Mouse (Mus musculus): ENCODE results near the gene Otud5.
"Not testable (repeated sequence)": the region's sequence is repeated elsewhere in the genome, so short reads cannot be mapped to it uniquely, and the experiment has no call there.

The Otud5 gene

DNA sequence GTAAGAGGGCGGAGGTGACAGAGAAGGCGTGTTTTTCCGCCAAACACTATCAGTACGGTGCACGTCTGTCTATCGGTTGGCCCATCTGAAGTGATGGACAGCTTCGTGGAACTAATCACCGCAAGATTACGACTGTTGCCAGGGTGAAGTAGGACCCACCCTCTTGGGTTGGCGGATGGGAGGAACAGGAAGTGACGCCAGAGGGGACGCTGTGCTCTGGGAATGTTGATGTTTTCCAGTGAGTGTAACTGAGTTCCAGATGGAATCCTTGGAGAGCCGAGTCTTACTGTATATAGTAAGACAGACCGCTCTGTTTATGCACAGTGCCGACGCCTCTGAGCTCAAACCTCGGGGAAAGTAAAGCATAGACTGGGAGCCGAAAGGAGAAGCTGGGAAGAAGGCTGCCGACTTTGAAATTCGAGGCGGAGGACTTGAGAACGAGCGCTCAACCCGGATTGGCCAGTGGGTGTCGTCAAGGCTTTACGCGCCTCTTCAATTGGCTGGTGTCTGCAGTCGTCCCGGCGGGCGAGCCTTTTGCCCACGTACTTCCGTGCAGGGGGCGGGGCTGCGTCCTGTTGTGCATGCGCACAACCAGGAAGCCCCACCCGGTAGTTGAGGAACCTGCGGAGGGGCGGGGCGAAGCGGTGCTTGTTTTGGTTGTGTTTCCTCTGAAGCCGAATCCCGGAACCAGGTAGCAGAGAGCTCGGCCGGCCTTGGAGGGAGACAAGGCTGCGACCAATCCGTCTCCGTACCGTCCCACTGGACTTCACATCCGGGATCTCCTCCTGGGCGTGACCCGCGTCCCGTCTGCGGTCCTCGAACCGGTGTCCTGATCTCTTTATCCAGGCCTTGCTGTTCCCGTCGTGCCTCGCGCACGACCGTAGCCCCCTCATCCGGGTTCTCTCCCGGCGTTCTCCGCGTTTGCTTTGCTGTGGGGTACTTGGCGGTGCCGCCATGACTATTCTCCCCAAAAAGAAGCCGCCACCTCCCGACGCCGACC is at the start of gene Otud5:
Otud5 (plus strand) TSS at position 202 of the 1,000 bp plus-strand sequence.
- peak; percentile 88 to 94 for DNase-seq

- peak in 1 of 2 experiments; percentile 12 for DNase-seq
These were observed 47.8 kb upstream of the Otud5 start for GRCm38 (mm10) chrX:7793361-7793760.

DNA sequence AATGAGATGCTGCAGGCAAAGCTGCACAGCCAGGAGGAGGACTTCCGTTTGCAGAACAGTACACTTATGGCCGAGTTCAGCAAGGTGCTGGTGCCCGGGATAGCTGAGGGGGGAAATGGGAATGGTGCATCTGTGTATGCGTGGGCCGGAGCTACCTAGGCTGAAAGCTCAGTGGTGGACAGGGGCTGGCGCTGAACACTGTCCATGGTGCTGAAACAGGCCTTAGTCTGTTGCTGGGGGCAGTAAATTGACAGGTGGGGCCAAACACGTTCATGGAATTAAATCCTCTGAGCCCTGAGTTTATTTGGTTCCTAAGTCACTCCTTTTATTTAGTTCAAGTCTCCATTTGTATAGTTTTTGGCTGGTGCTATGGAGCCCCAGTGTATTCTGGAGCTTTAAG is 46.1 kb upstream of the Otud5 start:
- DNase-seq: no peak

DNA sequence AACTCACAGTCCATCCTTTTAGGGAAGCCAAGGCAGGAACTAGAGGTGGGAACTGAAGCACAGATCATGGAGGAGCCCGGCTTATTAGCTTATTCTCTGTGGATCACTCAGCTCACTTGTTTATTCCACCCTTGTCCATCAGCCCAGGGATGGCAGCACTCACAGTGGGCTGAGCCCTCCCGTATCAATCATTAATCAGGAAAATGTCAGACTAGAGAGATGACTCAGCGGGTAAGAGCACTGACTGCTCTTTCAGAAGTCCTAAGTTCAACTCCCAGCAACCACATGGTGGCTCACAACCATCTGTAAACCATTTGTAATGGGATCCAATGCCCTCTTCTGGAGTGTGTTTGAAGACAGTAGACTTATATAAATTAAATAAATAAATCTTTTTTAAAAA is 43.8 kb upstream of the Otud5 start:
- no peak for DNase-seq

DNA sequence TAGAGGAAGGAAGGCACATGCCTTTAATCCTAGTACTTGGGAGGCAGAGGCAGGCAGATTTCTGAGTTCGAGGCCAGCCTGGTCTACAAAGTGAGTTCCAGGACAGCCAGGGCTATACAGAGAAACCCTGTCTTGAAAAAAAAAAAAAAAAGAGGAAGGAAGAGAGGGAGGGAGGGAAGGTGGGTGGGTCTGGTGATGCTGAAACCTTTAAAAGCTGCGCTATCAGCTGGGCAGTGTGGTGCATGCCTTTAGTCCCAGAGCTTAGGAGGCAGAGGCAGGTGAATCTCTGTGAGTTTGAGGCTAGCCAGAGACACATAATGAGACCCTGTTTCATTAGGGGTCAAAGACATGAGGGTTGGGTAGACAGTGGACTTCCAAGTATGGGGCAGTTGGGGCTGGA is 39.0 kb upstream of the Otud5 start:
- DNase-seq: not testable (repeated sequence)

GRCm38 (mm10) chrX:7815016-7815415 is 26.1 kb upstream of the Otud5 start:
- DNase-seq: peak in 1 of 2 experiments; percentile 17

DNA sequence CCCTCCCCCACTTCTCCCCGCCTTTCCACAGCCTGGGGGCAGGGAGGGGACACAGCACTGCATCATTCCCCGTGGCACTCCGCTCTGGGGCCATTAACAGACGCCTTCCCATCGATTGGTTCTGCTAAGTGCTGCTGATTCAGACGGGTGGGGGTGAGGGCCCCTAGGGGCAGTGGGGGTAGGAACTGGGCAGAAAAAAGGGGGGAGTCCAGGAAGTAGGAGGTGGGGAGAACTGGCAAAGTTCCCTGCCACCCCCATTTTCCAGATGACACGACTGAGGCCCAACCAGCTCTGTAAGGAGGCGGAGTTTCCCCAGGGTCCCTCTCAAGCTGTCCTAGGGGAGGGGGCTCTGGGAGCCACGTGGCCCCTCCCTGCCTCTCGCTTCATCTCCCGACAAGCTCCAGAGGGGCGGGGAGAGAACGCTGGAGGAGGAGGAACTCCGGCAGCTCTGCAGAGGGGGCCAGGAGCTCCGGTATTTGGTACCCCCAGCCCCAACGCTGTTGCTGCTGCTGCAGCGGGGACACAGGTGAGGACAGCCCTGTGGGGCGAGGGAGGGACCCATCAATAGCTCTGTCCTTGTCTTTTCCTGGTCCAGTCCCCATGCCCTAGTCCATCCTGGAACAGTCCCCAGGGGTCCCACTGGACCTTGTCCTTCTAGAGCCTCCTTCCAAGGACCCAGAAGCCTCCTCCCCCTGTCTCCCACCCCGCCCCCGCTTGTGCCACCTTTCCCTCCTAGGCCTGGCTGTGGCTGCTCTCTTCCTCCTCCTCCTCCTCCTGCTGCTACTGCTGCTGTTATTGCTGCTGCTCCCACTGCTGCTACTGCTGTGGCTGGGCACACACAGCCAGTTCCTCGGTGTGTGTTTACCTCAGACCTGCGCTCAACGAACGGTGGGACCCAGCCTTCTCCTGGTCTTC is 19.0 kb upstream of the Otud5 start, which contains the start of gene Kcnd1:
Kcnd1 (plus strand) TSS at position 425 of the 915 bp plus-strand sequence.
- DNase-seq: peak; percentile 5 to 14

DNA sequence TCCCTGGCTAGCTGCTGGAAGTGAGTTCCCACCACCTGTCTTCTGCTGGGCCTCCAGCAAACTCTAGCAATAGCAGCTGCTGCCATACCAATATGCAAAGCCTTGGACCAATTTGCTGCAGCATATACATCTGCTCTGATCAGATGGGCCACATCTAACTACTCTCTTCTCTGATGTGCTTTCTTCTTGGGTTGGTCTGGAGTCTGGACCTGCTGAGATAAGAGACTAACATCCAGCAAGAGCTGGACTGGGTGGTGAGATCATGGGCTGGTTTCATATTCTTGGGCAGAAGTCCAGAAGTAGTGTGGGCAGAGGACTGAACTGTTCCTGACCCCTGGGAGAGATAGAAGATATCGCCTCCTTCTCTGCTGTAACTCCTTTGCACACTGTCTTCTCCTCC is 4.0 kb upstream of the Otud5 start:
- DNase-seq: no peak

DNA sequence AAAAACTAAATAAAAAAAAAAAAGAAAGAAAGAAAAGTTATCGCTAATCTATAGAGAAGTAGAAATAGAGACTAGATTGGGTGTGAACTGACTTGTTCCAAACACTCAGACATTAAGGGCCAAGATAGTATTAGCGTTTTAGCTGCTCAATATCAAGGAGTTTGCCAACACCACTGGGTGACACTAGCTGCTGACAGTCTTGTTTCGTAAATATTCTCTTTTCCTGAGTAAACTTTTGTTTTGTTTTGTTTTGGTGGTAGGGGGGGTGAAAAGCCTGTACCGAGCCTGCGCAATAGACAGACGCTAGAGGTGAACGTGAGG is 362 bp upstream of the Otud5 start:
- no peak for DNase-seq

GRCm38 (mm10) chrX:7842318-7842717 is 1.2 kb downstream of the Otud5 start:
- DNase-seq: peak; percentile 8 to 12

DNA sequence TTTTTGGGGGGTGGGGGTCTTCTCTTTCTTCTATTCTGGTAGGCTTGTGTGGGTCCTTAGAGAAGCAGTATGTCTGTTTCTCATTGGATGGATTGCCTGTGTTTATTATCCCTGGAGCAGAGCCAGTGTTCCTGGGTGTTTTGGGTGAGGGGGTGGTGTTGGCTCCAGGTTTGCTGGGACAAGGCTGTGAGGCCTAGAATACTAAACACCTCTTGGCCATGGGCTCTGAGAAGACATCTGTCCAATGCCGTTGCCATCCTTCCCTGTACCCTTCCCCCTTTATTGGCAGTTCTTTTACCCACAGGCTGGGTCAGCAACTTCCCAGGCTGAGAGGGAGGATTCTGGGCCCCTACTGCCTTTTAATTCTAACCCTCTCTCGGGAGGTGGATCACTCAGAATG is 6.7 kb downstream of the Otud5 start:
- DNase-seq: no peak

- peak; percentile 39 to 42 for DNase-seq
These were observed 13.4 kb downstream of the Otud5 start for GRCm38 (mm10) chrX:7854578-7854977.

DNA sequence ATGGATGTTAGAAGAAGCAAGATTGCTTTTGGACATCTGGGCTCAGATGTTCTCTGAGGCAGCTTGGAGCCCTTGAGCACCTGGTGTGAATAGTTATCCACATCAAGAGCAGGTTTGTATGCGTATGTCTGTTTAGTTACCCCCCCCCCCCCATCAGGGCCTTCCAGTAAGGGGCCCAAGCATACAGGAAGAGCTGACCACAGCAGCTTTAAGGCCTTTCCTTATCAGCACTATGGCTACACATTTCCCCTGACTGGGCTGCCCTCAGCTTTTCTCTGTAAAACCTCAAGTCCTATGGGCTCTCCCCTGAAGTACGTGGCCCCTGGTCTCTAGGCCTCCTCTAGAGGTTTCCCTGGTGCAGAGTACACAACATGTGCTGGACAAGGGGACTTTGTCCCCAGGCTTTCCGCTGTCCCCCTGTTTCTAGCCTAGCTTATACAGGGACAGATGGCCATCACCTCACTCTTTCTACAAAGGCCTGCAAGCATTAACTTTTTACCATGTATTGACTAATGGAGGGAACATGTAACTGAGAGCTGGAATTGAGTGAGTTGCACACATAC is 18.1 kb downstream of the Otud5 start:
- DNase-seq: no peak

DNA sequence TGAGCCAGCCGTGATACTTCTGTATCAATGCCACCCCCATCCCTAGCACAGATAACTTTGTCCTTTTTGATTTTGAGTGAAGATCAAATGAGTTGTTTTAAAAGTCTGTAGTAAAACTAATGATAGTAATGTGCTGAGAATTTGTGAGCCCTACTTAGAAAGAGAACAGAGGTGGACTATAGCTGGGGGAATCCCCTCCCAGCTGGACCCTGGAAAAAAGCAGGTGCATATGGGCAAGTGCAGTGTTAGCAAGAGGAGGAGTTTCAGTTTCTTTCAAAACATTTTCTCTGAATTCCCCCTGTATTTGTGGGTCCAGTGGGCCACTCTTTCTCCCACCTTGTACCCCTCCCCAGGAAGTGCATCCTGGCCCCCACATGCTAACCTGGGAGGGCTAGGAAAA is 22.0 kb downstream of the Otud5 start:
- no peak for DNase-seq

- DNase-seq: no peak
These were observed 23.4 kb downstream of the Otud5 start for GRCm38 (mm10) chrX:7864551-7864950.

GRCm38 (mm10) chrX:7865343-7865742 is 24.2 kb downstream of the Otud5 start:
- no peak for DNase-seq

DNA sequence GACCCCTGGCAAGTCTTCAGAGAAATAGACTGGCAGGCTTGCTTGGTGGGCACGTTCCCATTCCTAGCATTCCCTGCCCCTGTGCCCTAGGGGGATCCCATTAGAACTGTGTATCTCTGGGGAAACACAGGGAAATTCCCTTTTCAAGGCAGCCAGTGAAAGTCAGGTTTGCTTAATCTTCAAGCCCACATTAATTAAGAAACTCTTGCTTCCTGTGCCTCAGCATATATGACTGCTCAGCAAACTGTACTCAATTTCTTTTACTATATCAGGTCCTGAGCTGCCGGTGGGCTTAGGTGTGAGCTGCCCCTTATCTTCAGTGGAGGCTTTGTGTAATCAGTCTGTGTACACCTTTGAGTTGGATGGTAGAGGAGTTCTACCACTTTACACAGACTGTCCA is 24.6 kb downstream of the Otud5 start:
- DNase-seq: no peak

GRCm38 (mm10) chrX:7867141-7867540 is 26.0 kb downstream of the Otud5 start:
- DNase-seq: no peak

GRCm38 (mm10) chrX:7868506-7868905 is 27.3 kb downstream of the Otud5 start:
- no peak for DNase-seq

GRCm38 (mm10) chrX:7869826-7870225 is 28.7 kb downstream of the Otud5 start:
- no peak for DNase-seq

GRCm38 (mm10) chrX:7878007-7878419 is 36.8 kb downstream of the Otud5 start, which contains the start of gene Pim2:
Gene Pim2 (plus strand): TSS chrX:7878262.
- DNase-seq: peak; percentile 82 to 87

- peak; percentile 33 to 38 for DNase-seq
These were observed 37.3 kb downstream of the Otud5 start for GRCm38 (mm10) chrX:7878495-7878894.

DNA sequence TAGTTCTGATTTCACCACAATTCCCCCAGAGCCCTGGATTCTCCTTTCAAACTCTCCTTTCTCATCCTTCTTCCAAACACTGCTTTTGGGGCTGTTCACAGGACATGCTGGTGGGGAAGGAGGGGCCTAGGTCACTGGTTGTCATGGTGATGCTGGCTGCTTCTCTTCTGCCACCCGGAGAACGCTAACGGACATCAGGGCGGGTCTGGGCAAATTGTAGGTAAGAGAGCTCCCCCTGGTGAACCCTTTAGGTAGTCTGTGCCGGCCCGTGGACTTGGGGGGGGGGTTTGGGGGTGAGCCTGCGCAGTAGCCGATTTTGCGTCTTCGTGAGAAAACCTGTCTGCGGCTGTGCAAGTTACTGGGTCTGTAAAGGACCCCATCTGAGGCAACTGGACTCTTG is 38.7 kb downstream of the Otud5 start:
- DNase-seq: peak; percentile 64 to 68

Data from cerebellum, postnatal 36 days (tissue).